Mouse (Mus musculus) MEL (cell line): ENCODE measurements around the gene Siah2. TPM values are rescaled to one million over a fixed set of nuclear protein-coding genes. Genes with fewer than 3 reads are reported as not detected.

ENCODE experiments used
- DNase-seq: peaks from one replicate; pipeline ENCODE4 v3.0.0; 2011; ENCODE audit warnings: low read depth, low spot score
- H3K27ac ChIP-seq: 2 replicates; pipeline ENCODE4 v1.5.1; 2012; ENCODE audit warnings: low read depth, mild to moderate bottlenecking, control low read depth, low read length, moderate library complexity; ENCODE audit not compliant: control insufficient read depth
- H3K27me3 ChIP-seq, 2 experiments: fragments of 150-350 bp in 1 of 2; sonication (generic) in 1 of 2; 2 replicates each; pipeline ENCODE4 v1.6.1; 2012; ENCODE audit warnings: low read length in 2 of 2, mild to moderate bottlenecking in 2 of 2, improper control_type of control experiment in 1 of 2, moderate library complexity in 1 of 2; ENCODE audit not compliant: insufficient read depth in 2 of 2, control insufficient read depth in 1 of 2
- H3K36me3 ChIP-seq, 2 experiments: 2 replicates each; pipeline ENCODE4 v1.6.1; 2012 to 2014; ENCODE audit warnings: low read length in 2 of 2, improper control_type of control experiment in 1 of 2, inconsistent platforms in 1 of 2, mild to moderate bottlenecking in 1 of 2; ENCODE audit not compliant: insufficient read depth in 2 of 2, control insufficient read depth in 1 of 2
- H3K4me1 ChIP-seq, 2 experiments: fragments of 150-350 bp in 1 of 2; sonication (generic) in 1 of 2; 2 replicates each; pipeline ENCODE4 v1.6.1; 2012; ENCODE audit warnings: low read length in 2 of 2, improper control_type of control experiment in 1 of 2, mild to moderate bottlenecking in 1 of 2; ENCODE audit not compliant: insufficient read depth in 2 of 2, control insufficient read depth in 1 of 2
- H3K4me3 ChIP-seq, 2 experiments: fragments of 150-350 bp in 1 of 2; sonication (generic) in 1 of 2; 2 replicates each; pipeline ENCODE4 v1.5.1; 2012; ENCODE audit warnings: low read depth in 2 of 2, low read length in 2 of 2, mild to moderate bottlenecking in 2 of 2, moderate library complexity in 2 of 2, control low read depth in 1 of 2, improper control_type of control experiment in 1 of 2; ENCODE audit not compliant: control insufficient read depth in 1 of 2, insufficient read depth in 1 of 2
- H3K79me2 ChIP-seq: 2 replicates; pipeline ENCODE4 v1.6.1; 2012; ENCODE audit warnings: mild to moderate bottlenecking, low read length, moderate library complexity; ENCODE audit not compliant: control insufficient read depth, poor library complexity, insufficient read depth
- H3K9ac ChIP-seq: 2 replicates; pipeline ENCODE4 v1.6.1; 2012; ENCODE audit warnings: low read depth, mild to moderate bottlenecking, control low read depth, low read length, moderate library complexity; ENCODE audit not compliant: control insufficient read depth, poor library complexity, severe bottlenecking
- H3K9me3 ChIP-seq: fragments of 150-350 bp; sonication (generic); replicated peaks from 2 replicates; pipeline ENCODE4 v1.6.1; 2012; ENCODE audit warnings: mild to moderate bottlenecking, low read length, improper control_type of control experiment, moderate library complexity; ENCODE audit not compliant: insufficient read depth
- BHLHE40 ChIP-seq: IDR thresholded peaks from 2 replicates; pipeline ENCODE4 v1.6.1; 2012; ENCODE audit warnings: low read depth, mild to moderate bottlenecking, inconsistent platforms, low read length, improper control_type of control experiment, borderline replicate concordance
- CTCF ChIP-seq, 3 experiments: IDR thresholded peaks in 2 of 3; conservative IDR thresholded peaks in 1 of 3; 2 replicates each; pipeline ENCODE4 v1.5.1; 2011 to 2012; ENCODE audit warnings: low read length in 3 of 3, low read depth in 2 of 3, mild to moderate bottlenecking in 2 of 3, improper control_type of control experiment in 1 of 3, inconsistent platforms in 1 of 3, mixed read lengths in 1 of 3, moderate library complexity in 1 of 3; ENCODE audit not compliant: control insufficient read depth in 1 of 3, insufficient read depth in 1 of 3, poor library complexity in 1 of 3, severe bottlenecking in 1 of 3
- E2F4 ChIP-seq: IDR thresholded peaks from 2 replicates; pipeline ENCODE4 v1.6.1; 2011; ENCODE audit warnings: low read depth, low read length, improper control_type of control experiment, borderline replicate concordance
- ELF1 ChIP-seq: IDR thresholded peaks from 2 replicates; pipeline ENCODE4 v1.6.1; 2014; ENCODE audit warnings: low read depth, mild to moderate bottlenecking, inconsistent platforms, low read length, improper control_type of control experiment, moderate library complexity
- GABPA ChIP-seq: IDR thresholded peaks from 2 replicates; pipeline ENCODE4 v1.6.1; 2012; ENCODE audit warnings: low read depth, mild to moderate bottlenecking, inconsistent platforms, low read length, improper control_type of control experiment, moderate library complexity
- GATA1 ChIP-seq: IDR thresholded peaks from 2 replicates; pipeline ENCODE4 v1.6.1; 2011; ENCODE audit warnings: low read depth, low read length, improper control_type of control experiment
- JUND ChIP-seq: IDR thresholded peaks from 2 replicates; pipeline ENCODE4 v1.6.1; 2011; ENCODE audit warnings: low read depth, mild to moderate bottlenecking, improper control_type of control experiment, low read length
- KAT2A ChIP-seq: conservative IDR thresholded peaks from 2 replicates; pipeline ENCODE4 v1.6.1; 2012; ENCODE audit warnings: low read depth, low read length, improper control_type of control experiment, inconsistent platforms
- MAFK ChIP-seq: IDR thresholded peaks from 2 replicates; pipeline ENCODE4 v1.6.1; 2011; ENCODE audit warnings: low read depth, mild to moderate bottlenecking, low read length, improper control_type of control experiment, borderline replicate concordance
- MYC ChIP-seq: IDR thresholded peaks from 2 replicates; pipeline ENCODE4 v1.6.1; 2011; ENCODE audit warnings: low read depth, mild to moderate bottlenecking, low read length, improper control_type of control experiment, moderate library complexity
- NELFE ChIP-seq: IDR thresholded peaks from 2 replicates; pipeline ENCODE4 v1.6.1; 2011; ENCODE audit warnings: low read depth, low read length, improper control_type of control experiment
- POLR2AphosphoS2 ChIP-seq: IDR thresholded peaks from 2 replicates; pipeline ENCODE4 v1.6.1; 2011; ENCODE audit warnings: low read length, improper control_type of control experiment
- RAD21 ChIP-seq: IDR thresholded peaks from 2 replicates; pipeline ENCODE4 v1.6.1; 2011; ENCODE audit warnings: mild to moderate bottlenecking, low read depth, low read length, improper control_type of control experiment
- RCOR1 ChIP-seq: IDR thresholded peaks from 2 replicates; pipeline ENCODE4 v1.6.1; 2012; ENCODE audit warnings: low read depth, mild to moderate bottlenecking, inconsistent platforms, low read length, improper control_type of control experiment
- SMC3 ChIP-seq: IDR thresholded peaks from 2 replicates; pipeline ENCODE4 v1.6.1; 2011; ENCODE audit warnings: low read depth, low read length, improper control_type of control experiment
- TBP ChIP-seq: IDR thresholded peaks from 2 replicates; pipeline ENCODE4 v1.8.0; 2011; ENCODE audit warnings: low read depth, low read length, improper control_type of control experiment
- TCF12 ChIP-seq: IDR thresholded peaks from 2 replicates; pipeline ENCODE4 v1.6.1; 2014; ENCODE audit warnings: low read depth, mild to moderate bottlenecking, inconsistent platforms, low read length, improper control_type of control experiment, moderate library complexity
- UBTF ChIP-seq: IDR thresholded peaks from 2 replicates; pipeline ENCODE4 v1.6.1; 2012; ENCODE audit warnings: low read depth, mild to moderate bottlenecking, inconsistent platforms, low read length, improper control_type of control experiment, moderate library complexity, borderline replicate concordance; ENCODE audit not compliant: insufficient read depth
- USF2 ChIP-seq, 2 experiments: IDR thresholded peaks; 2 replicates each; pipeline ENCODE4 v1.6.1; 2011 to 2012; ENCODE audit warnings: improper control_type of control experiment in 2 of 2, low read length in 2 of 2, borderline replicate concordance in 1 of 2, inconsistent platforms in 1 of 2, low read depth in 1 of 2, mild to moderate bottlenecking in 1 of 2; ENCODE audit not compliant: insufficient read depth in 1 of 2
- ZKSCAN1 ChIP-seq: IDR thresholded peaks from 2 replicates; pipeline ENCODE4 v1.6.1; 2012; ENCODE audit warnings: low read depth, mild to moderate bottlenecking, inconsistent platforms, low read length, improper control_type of control experiment, moderate library complexity
- polyA plus RNA-seq, 2 experiments: library from polyadenylated mRNA; stranded (reverse) in 1 of 2; unstranded in 1 of 2; fragments of >175 nt in 1 of 2; fragments of >200 nt in 1 of 2; gene quantifications; 2 replicates each; pipeline versions ENCODE4 v1.2.1 to v1.2.4; 2012; ENCODE audit warnings: low replicate concordance in 2 of 2, low read depth in 1 of 2; ENCODE audit not compliant: insufficient read length in 2 of 2, insufficient read depth in 1 of 2, missing spikeins in 1 of 2
- total RNA-seq: library from RNA; depleted of rRNA; stranded (reverse); fragments of 300-350 nt; gene quantifications from 2 replicates; pipeline ENCODE4 v1.2.3, GENCODE M21; 2012

Gene Siah2
- total and polyA plus RNA-seq, 3 experiments = 17.6 to 58.1 (median 22.5) TPM

DNA sequence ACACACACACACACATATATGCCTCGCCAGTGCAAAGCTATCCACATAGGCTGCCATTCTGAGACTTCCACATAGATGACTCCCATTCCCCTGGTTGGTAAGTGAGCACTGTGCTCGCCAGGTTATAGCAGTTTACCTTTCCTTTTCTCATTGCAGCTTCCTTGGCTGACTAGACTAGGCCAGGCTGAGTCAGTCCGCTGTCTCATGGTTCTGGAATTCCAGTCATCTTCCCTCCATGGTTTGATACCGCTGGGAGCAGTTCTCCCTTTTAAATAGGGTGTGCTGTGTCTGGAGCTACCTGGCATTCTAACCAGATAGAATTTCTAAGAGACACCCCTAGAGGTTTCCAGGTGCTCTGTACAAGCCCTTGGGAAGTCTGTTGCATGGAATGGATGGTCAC is 46.0 kb downstream of the Siah2 start:
- Histone ChIP-seq H3K9me3 (no peaks in the 10 kb centered on the region), H3K27me3 (peaks cover 0 to 1% of the 10 kb centered on the region in 2 experiments; a peak in 2 of 4 replicates), H3K4me3 (no peak overlapping the region), H3K9ac (no peak overlapping the region), H3K4me1 (peaks cover 0 to 3% of the 10 kb centered on the region in 2 experiments; a peak in 2 of 4 replicates), H3K36me3 (peaks cover 0 to 2% of the 10 kb centered on the region in 2 experiments; a peak in 2 of 4 replicates), H3K27ac (no peak overlapping the region), H3K79me2 (no peaks in the 10 kb centered on the region)
- TF ChIP-seq RAD21 = no peak
- no peak for TF ChIP-seq JUND
- no peak for TF ChIP-seq CTCF (IDR thresholded peaks at IDR 0.05 in 2 of 3, conservative IDR thresholded peaks at IDR 0.05 in 1 of 3; ENCODE audit: control insufficient read depth in 1 of 3, insufficient read depth in 1 of 3, low read depth in 2 of 3, low read length in 3 of 3, poor library complexity in 1 of 3, severe bottlenecking in 1 of 3)
- no peak for TF ChIP-seq USF2 (IDR thresholded peaks at IDR 0.05; ENCODE audit: borderline replicate concordance in 1 of 2, insufficient read depth in 1 of 2, low read depth in 1 of 2, low read length in 2 of 2)
- no peak for TF ChIP-seq MAFK
- no peak for TF ChIP-seq GATA1
- no peak for TF ChIP-seq TCF12
- no peak for TF ChIP-seq GABPA
- no peak for TF ChIP-seq NELFE
- TF ChIP-seq TBP = no peak
- TF ChIP-seq E2F4 = no peak
- TF ChIP-seq ZKSCAN1 = no peak
- no peak for TF ChIP-seq ELF1
- TF ChIP-seq POLR2AphosphoS2 = no peak
- TF ChIP-seq BHLHE40 = no peak
- TF ChIP-seq SMC3 = no peak
- TF ChIP-seq UBTF = no peak
- TF ChIP-seq RCOR1 = no peak
- TF ChIP-seq MYC = no peak
- no peak for TF ChIP-seq KAT2A
- DNase-seq = no peak
